Mouse (Mus musculus): ENCODE measurements around the gene Sp9. TPM values are rescaled to one million over a fixed set of nuclear protein-coding genes. Genes with fewer than 3 reads are reported as not detected.

Sp9 gene
- total RNA-seq, 2 experiments from 2014 or later: 7.8 to 8.2 TPM

GRCm38 (mm10) chr2:73273249-73274118 is 1.8 kb downstream of the Sp9 start:
- no peak for DNase-seq
- intact Hi-C loops (cut with DNase I): loop anchor here (2.0 to 5.0 kb wide), 2 partner anchors 295 to 756 kb away; no protein-coding TSS in a partner anchor

GRCm38 (mm10) chr2:73274119-73274920 is 2.6 kb downstream of the Sp9 start:
- peak; percentile 34 for DNase-seq
- intact Hi-C loops (cut with DNase I): loop anchor here (2.0 to 5.0 kb wide), 2 partner anchors 296 to 757 kb away; no protein-coding TSS in a partner anchor

- intact Hi-C loops (cut with DNase I): loop anchor here (2.0 to 5.0 kb wide), 2 partner anchors 297 to 1038 kb away; no protein-coding TSS in a partner anchor
- DNase-seq: no peak
Observed at GRCm38 (mm10) chr2:73275261-73276040, 3.7 kb downstream of the Sp9 start.

GRCm38 (mm10) chr2:73276141-73276571 is 4.4 kb downstream of the Sp9 start:
- DNase-seq: no peak
- intact Hi-C loops (cut with DNase I): loop anchor here (5.0 kb wide), 1 partner anchor 1039 kb away; no protein-coding TSS in a partner anchor

GRCm38 (mm10) chr2:73277021-73277708 is 5.4 kb downstream of the Sp9 start:
- DNase-seq: peak; percentile 23
- intact Hi-C loops (cut with DNase I): loop anchor here (5.0 kb wide), 1 partner anchor 1040 kb away; no protein-coding TSS in a partner anchor

- intact Hi-C loops (cut with DNase I): loop anchor here (5.0 kb wide), 1 partner anchor 1040 kb away; no protein-coding TSS in a partner anchor
- no peak for DNase-seq
Observed at GRCm38 (mm10) chr2:73277709-73278075, 6.0 kb downstream of the Sp9 start.

- peak; percentile 91 for DNase-seq
Observed at GRCm38 (mm10) chr2:73278131-73278854, 6.6 kb downstream of the Sp9 start.

GRCm38 (mm10) chr2:73278869-73279268 is 7.1 kb downstream of the Sp9 start:
- DNase-seq: no peak
- intact Hi-C loops (cut with DNase I): loop anchor here (5.0 kb wide), 1 partner anchor 1042 kb away; no protein-coding TSS in a partner anchor

More at GRCm38 (mm10) chr2:73278131-73278854, 6.6 kb downstream of the Sp9 start:
- intact Hi-C loops (cut with DNase I): loop anchor here (5.0 kb wide), 1 partner anchor 1041 kb away; no protein-coding TSS in a partner anchor

- intact Hi-C loops (cut with DNase I): loop anchor here (5.0 to 10.0 kb wide), 2 partner anchors 1042 to 1245 kb away; no protein-coding TSS in a partner anchor
- DNase-seq: no peak
Observed at GRCm38 (mm10) chr2:73279271-73280038, 7.7 kb downstream of the Sp9 start.

- intact Hi-C loops (cut with DNase I): loop anchor here (10.0 kb wide), 1 partner anchor 1246 kb away; no protein-coding TSS in a partner anchor
- DNase-seq: no peak
Observed at GRCm38 (mm10) chr2:73280356-73281047, 8.8 kb downstream of the Sp9 start.

GRCm38 (mm10) chr2:73281048-73281661 is 9.4 kb downstream of the Sp9 start:
- intact Hi-C loops (cut with DNase I): loop anchor here (10.0 kb wide), 1 partner anchor 1246 kb away; no protein-coding TSS in a partner anchor
- DNase-seq: no peak

GRCm38 (mm10) chr2:73281707-73282106 is 10.0 kb downstream of the Sp9 start:
- DNase-seq: no peak
- intact Hi-C loops (cut with DNase I): loop anchor here (10.0 kb wide), 1 partner anchor 1247 kb away; no protein-coding TSS in a partner anchor

GRCm38 (mm10) chr2:73285630-73286029 is 13.9 kb downstream of the Sp9 start:
- DNase-seq: no peak
- intact Hi-C loops (cut with DNase I): loop anchor here (10.0 kb wide), 1 partner anchor 1251 kb away; no protein-coding TSS in a partner anchor

- intact Hi-C loops (cut with DNase I): no loop called here
- no peak for DNase-seq
Observed at GRCm38 (mm10) chr2:73291130-73291529, 19.4 kb downstream of the Sp9 start.

GRCm38 (mm10) chr2:73295023-73295422 is 23.3 kb downstream of the Sp9 start:
- DNase-seq: no peak
- intact Hi-C loops (cut with DNase I): no loop called here

- DNase-seq: no peak
- intact Hi-C loops (cut with DNase I): no loop called here
Observed at GRCm38 (mm10) chr2:73298154-73298553, 26.4 kb downstream of the Sp9 start.

- intact Hi-C loops (cut with DNase I): no loop called here
- DNase-seq: no peak
Observed at GRCm38 (mm10) chr2:73298841-73299240, 27.1 kb downstream of the Sp9 start.
